Mouse (Mus musculus): Measurements from ENCODE around the gene Itga5. TPM values are rescaled to one million over a fixed set of nuclear protein-coding genes. Genes with fewer than 3 reads are reported as not detected.

Itga5 gene
- polyA plus RNA-seq, 1 experiment from 2014 or later, result 30.0 TPM

- ATAC-seq (no peak), DNase-seq (ENCODE audit: low spot score) (peak; percentile 83)
- Histone ChIP-seq H3K36me3 (ENCODE audit: insufficient read depth, low read length) (no peaks in the 10 kb centered on the region), H3K9me3 (ENCODE audit: low read length) (no peaks in the 10 kb centered on the region), H3K27me3 (replicated peaks; ENCODE audit: insufficient read depth, low read length) (no peaks in the 10 kb centered on the region), H3K27ac (ENCODE audit: low read length) (no peak overlapping the region), H3K9ac (replicated peaks; ENCODE audit: low read depth) (no peak overlapping the region), H3K4me1 (ENCODE audit: insufficient read depth, low read depth, low read length) (peaks cover 8% of the 10 kb centered on the region; the same call in 1 of the 2 replicates), H3K4me2 (replicated peaks; ENCODE audit: low read depth, low read length) (peak overlapping the region; percentile 54; the same call in 1 of the 2 replicates), H3K4me3 (ENCODE audit: low read depth, low read length) (no peak overlapping the region)
- WGBS, result 25% methylated on average over 18 of the region's 18 CpGs
- TF ChIP-seq CTCF (IDR thresholded peaks at IDR 0.05), result peak; percentile 87
- no peak for TF ChIP-seq EP300 (IDR thresholded peaks at IDR 0.05)
Observed at GRCm38 (mm10) chr15:103313495-103314095, 53.0 kb downstream of the Itga5 start.

- H3K4me3 ChIP-seq (ENCODE audit: low read depth, low read length), result no peak within 1 kb of the TSS
- TF ChIP-seq EP300 (IDR thresholded peaks at IDR 0.05) (no peak), CTCF (IDR thresholded peaks at IDR 0.05) (no peak)
- ATAC-seq, result no peak
- H3K4me1 ChIP-seq (ENCODE audit: insufficient read depth, low read depth, low read length), result peaks cover 8% of the 10 kb centered on the region; the same call in 1 of the 2 replicates
- WGBS, result 35% methylated on average over 6 of the region's 6 CpGs
- no peaks in the 10 kb centered on the region for H3K36me3 ChIP-seq (ENCODE audit: insufficient read depth, low read length)
- H3K27ac ChIP-seq (ENCODE audit: low read length), result no peak within 1 kb of the TSS
- H3K9ac ChIP-seq (replicated peaks; ENCODE audit: low read depth), result no peak within 1 kb of the TSS
- no peaks in the 10 kb centered on the region for H3K9me3 ChIP-seq (ENCODE audit: low read length)
- H3K27me3 ChIP-seq (replicated peaks; ENCODE audit: insufficient read depth, low read length), result no peaks in the 10 kb centered on the region
- H3K4me2 ChIP-seq (replicated peaks; ENCODE audit: low read depth, low read length), result no peak within 1 kb of the TSS
- no peak for DNase-seq (ENCODE audit: low spot score)
Observed at GRCm38 (mm10) chr15:103310365-103310910, 56.1 kb downstream of the Itga5 start, which contains the start of gene Gpr84. Gpr84 (minus strand) TSS chr15:103310612.

DNA sequence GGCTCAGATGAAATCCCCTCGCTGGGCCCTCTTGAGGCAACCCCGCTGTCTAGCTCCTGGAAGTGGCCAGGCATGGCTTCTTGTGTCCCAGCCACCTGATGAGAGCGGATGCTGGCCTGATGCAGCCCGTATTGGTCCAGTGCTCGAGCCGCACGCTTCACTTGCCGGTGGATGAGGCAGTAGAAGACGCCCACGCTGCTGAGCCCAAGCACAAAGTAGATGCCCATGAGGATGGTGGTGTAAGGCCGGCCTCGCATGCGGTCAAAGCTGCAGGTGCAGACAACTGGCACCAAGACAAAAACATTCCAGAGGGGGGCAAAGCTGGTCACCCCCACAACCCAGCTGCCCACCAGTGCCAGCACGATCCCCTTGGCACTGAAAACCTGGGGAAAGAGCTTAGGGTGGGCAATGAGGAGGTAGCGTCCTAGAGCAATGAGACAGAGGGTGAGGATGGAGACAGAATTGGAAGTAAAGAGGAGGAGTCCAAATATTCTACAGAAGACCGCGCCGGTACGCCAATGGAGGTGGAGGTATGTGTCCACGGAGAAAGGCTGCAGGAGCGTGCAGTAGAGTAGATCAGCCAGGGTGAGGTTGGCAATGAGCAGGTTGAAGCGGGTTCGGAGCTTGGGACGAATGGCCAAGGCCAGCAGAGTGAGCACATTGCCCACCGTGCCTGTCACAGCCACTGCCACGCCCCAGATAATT, 57.5 kb downstream of the Itga5 start:
- 65% methylated on average over 26 of the region's 26 CpGs for WGBS
- peak overlapping the region; percentile 11; the same call in 1 of the 2 replicates for H3K4me2 ChIP-seq (replicated peaks; ENCODE audit: low read depth, low read length)
- H3K4me3 ChIP-seq (ENCODE audit: low read depth, low read length), result no peak overlapping the region
- no peaks in the 10 kb centered on the region for H3K36me3 ChIP-seq (ENCODE audit: insufficient read depth, low read length)
- no peaks in the 10 kb centered on the region for H3K9me3 ChIP-seq (ENCODE audit: low read length)
- DNase-seq (ENCODE audit: low spot score) (no peak), ATAC-seq (no peak)
- H3K4me1 ChIP-seq (ENCODE audit: insufficient read depth, low read depth, low read length), result peaks cover 5% of the 10 kb centered on the region; the same call in 1 of the 2 replicates
- TF ChIP-seq EP300 (IDR thresholded peaks at IDR 0.05) (no peak), CTCF (IDR thresholded peaks at IDR 0.05) (no peak)
- no peak overlapping the region for H3K9ac ChIP-seq (replicated peaks; ENCODE audit: low read depth)
- H3K27me3 ChIP-seq (replicated peaks; ENCODE audit: insufficient read depth, low read length), result no peaks in the 10 kb centered on the region
- H3K27ac ChIP-seq (ENCODE audit: low read length), result no peak overlapping the region

- Histone ChIP-seq H3K36me3 (ENCODE audit: insufficient read depth, low read length) (no peaks in the 10 kb centered on the region), H3K4me2 (replicated peaks; ENCODE audit: low read depth, low read length) (peak overlapping the region; percentile 11; the same call in 1 of the 2 replicates), H3K27ac (ENCODE audit: low read length) (no peak overlapping the region), H3K4me1 (ENCODE audit: insufficient read depth, low read depth, low read length) (peaks cover 7% of the 10 kb centered on the region; the same call in 1 of the 2 replicates), H3K4me3 (ENCODE audit: low read depth, low read length) (no peak overlapping the region), H3K9ac (replicated peaks; ENCODE audit: low read depth) (no peak overlapping the region), H3K27me3 (replicated peaks; ENCODE audit: insufficient read depth, low read length) (no peaks in the 10 kb centered on the region), H3K9me3 (ENCODE audit: low read length) (no peaks in the 10 kb centered on the region)
- peak; percentile 72 for TF ChIP-seq CTCF (IDR thresholded peaks at IDR 0.05)
- TF ChIP-seq EP300 (IDR thresholded peaks at IDR 0.05), result no peak
- 29% methylated on average over 28 of the region's 28 CpGs for WGBS
- DNase-seq (ENCODE audit: low spot score) (peak; percentile 65), ATAC-seq (no peak)
Observed at GRCm38 (mm10) chr15:103308056-103308875, 58.3 kb downstream of the Itga5 start.

- H3K36me3 ChIP-seq (ENCODE audit: insufficient read depth, low read length), result no peaks in the 10 kb centered on the region
- peak; percentile 95 for DNase-seq (ENCODE audit: low spot score)
- no peaks in the 10 kb centered on the region for H3K9me3 ChIP-seq (ENCODE audit: low read length)
- 3% methylated on average over 7 of the region's 7 CpGs for WGBS
- H3K4me2 ChIP-seq (replicated peaks; ENCODE audit: low read depth, low read length), result peak overlapping the region; percentile 38
- H3K4me1 ChIP-seq (ENCODE audit: insufficient read depth, low read depth, low read length), result peaks cover 11% of the 10 kb centered on the region; the same call in 1 of the 2 replicates
- H3K4me3 ChIP-seq (ENCODE audit: low read depth, low read length), result no peak overlapping the region
- TF ChIP-seq EP300 (IDR thresholded peaks at IDR 0.05), result peak; percentile 73
- TF ChIP-seq CTCF (IDR thresholded peaks at IDR 0.05), result peak; percentile 95
- ATAC-seq, result peak; percentile 14; the same call in 1 of the 2 replicates
- H3K27me3 ChIP-seq (replicated peaks; ENCODE audit: insufficient read depth, low read length), result no peaks in the 10 kb centered on the region
- 0 out of 2 replicates have a peak overlapping the region, but pooled peaks have one; percentile 23 for H3K9ac ChIP-seq (replicated peaks; ENCODE audit: low read depth)
- no peak overlapping the region for H3K27ac ChIP-seq (ENCODE audit: low read length)
Observed at GRCm38 (mm10) chr15:103307125-103307524, 59.4 kb downstream of the Itga5 start.

All from lung, postnatal 0 days (tissue).